Mouse (Mus musculus): ENCODE measurements around the gene Ccdc106.
A peak's percentile ranks its signal among the peaks of the same experiment; 100 is the strongest.
"Not testable (repeated sequence)": the region's sequence is repeated elsewhere in the genome, so short reads cannot be mapped to it uniquely, and the experiment has no call there.

Gene Ccdc106

GRCm38 (mm10) chr7:5047313-5047712, 27.0 kb downstream of the Ccdc106 start:
- peak in 1 of 2 experiments; percentile 81 for DNase-seq (ENCODE audit: inconsistent age in 2 of 2, low spot score in 1 of 2)

GRCm38 (mm10) chr7:5051193-5052192, 31.1 kb downstream of the Ccdc106 start, which contains the start of gene Zfp580:
Gene Zfp580, plus strand, starts transcription at chr7:5051538.
- DNase-seq (ENCODE audit: inconsistent age in 2 of 2, low spot score in 1 of 2) = peak; percentile 83 to 95

- no peak for DNase-seq (ENCODE audit: inconsistent age in 2 of 2, low spot score in 1 of 2)
Measured at GRCm38 (mm10) chr7:5052438-5052837, 32.1 kb downstream of the Ccdc106 start.

- DNase-seq (ENCODE audit: inconsistent age in 2 of 2, low spot score in 1 of 2) = peak in 1 of 2 experiments; percentile 24
Measured at GRCm38 (mm10) chr7:5052931-5053343, 32.6 kb downstream of the Ccdc106 start.

- no peak for DNase-seq (ENCODE audit: inconsistent age in 2 of 2, low spot score in 1 of 2)
Measured at GRCm38 (mm10) chr7:5053456-5054179, 33.3 kb downstream of the Ccdc106 start.

GRCm38 (mm10) chr7:5056651-5057263, 36.4 kb downstream of the Ccdc106 start:
- no peak for DNase-seq (ENCODE audit: inconsistent age in 2 of 2, low spot score in 1 of 2)

- DNase-seq (ENCODE audit: inconsistent age in 2 of 2, low spot score in 1 of 2) = no peak
Measured at GRCm38 (mm10) chr7:5057381-5057780, 37.0 kb downstream of the Ccdc106 start.

GRCm38 (mm10) chr7:5057804-5058203, 37.5 kb downstream of the Ccdc106 start:
- DNase-seq (ENCODE audit: inconsistent age in 2 of 2, low spot score in 1 of 2) = no peak

GRCm38 (mm10) chr7:5058631-5059030, 38.3 kb downstream of the Ccdc106 start:
- DNase-seq (ENCODE audit: inconsistent age in 2 of 2, low spot score in 1 of 2) = no peak

- peak in 1 of 2 experiments; percentile 55 for DNase-seq (ENCODE audit: inconsistent age in 2 of 2, low spot score in 1 of 2)
Measured at GRCm38 (mm10) chr7:5059421-5059820, 39.1 kb downstream of the Ccdc106 start.

GRCm38 (mm10) chr7:5060239-5060731, 39.9 kb downstream of the Ccdc106 start:
- DNase-seq (ENCODE audit: inconsistent age in 2 of 2, low spot score in 1 of 2) = peak; percentile 88 to 93

GRCm38 (mm10) chr7:5060944-5061773, 40.8 kb downstream of the Ccdc106 start:
- peak; percentile 98 to 99 for DNase-seq (ENCODE audit: inconsistent age in 2 of 2, low spot score in 1 of 2)

GRCm38 (mm10) chr7:5061774-5062359, 41.5 kb downstream of the Ccdc106 start, which contains the start of gene U2af2:
Gene U2af2, plus strand, starts transcription at chr7:5062143.
- peak; percentile 95 to 97 for DNase-seq (ENCODE audit: inconsistent age in 2 of 2, low spot score in 1 of 2)

GRCm38 (mm10) chr7:5062360-5063001, 42.1 kb downstream of the Ccdc106 start:
- DNase-seq (ENCODE audit: inconsistent age in 2 of 2, low spot score in 1 of 2) = peak in 1 of 2 experiments; percentile 93

GRCm38 (mm10) chr7:5064886-5065285, 44.5 kb downstream of the Ccdc106 start:
- DNase-seq (ENCODE audit: inconsistent age in 2 of 2, low spot score in 1 of 2) = no peak

- DNase-seq (ENCODE audit: inconsistent age in 2 of 2, low spot score in 1 of 2) = no peak
Measured at GRCm38 (mm10) chr7:5073586-5073985, 53.2 kb downstream of the Ccdc106 start.

GRCm38 (mm10) chr7:5074984-5075383, 54.6 kb downstream of the Ccdc106 start:
- DNase-seq (ENCODE audit: inconsistent age in 2 of 2, low spot score in 1 of 2) = no peak

GRCm38 (mm10) chr7:5076931-5077330, 56.6 kb downstream of the Ccdc106 start:
- no peak for DNase-seq (ENCODE audit: inconsistent age in 2 of 2, low spot score in 1 of 2)

GRCm38 (mm10) chr7:5079365-5080009, 59.1 kb downstream of the Ccdc106 start:
- not testable (repeated sequence) for DNase-seq (ENCODE audit: inconsistent age in 2 of 2, low spot score in 1 of 2)
